26 mouse cellular contexts compared by ENCODE assay signal in the genomic region with DNA sequence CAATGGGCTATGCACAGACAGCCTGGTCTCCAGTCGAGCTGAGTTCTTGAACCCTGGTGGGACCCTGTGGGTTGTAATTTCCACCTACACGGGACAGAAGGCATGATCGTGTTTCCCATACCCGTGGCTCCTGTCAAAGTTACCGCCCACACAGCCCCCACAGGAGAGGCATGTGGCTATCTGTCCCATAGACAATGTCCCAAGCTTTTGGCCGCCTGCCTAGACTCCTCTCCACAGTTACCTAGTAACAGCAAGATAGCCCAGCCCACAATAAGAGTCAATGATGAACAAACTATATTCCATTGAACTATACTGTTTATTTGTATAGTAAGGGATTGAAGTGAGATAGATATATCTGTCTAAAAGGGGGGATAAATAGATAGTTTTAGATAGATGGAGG.
DNase-seq lines count a peak whose midpoint lies in the region; ATAC-seq and TF ChIP-seq lines count a peak whose summit lies in the region.
"Had no signal": no experiment of that assay in that cellular context is flagged by ENCODE, and none has a peak within 500 bp of the region (broad histone marks: within the 10 kb centered on the region; RNA-seq: fewer than 3 reads in every experiment).

No protein-coding gene starts in this region.

- ATAC-seq in hindbrain, embryonic 16.5 days, result peak; percentile 37; the same call in 1 of the 2 replicates
- ATAC-seq in hindbrain, embryonic 11.5 days (ENCODE audit: low FRiP score), result no peak
- no peak for ATAC-seq in midbrain, postnatal 0 days (ENCODE audit: low FRiP score)
- ATAC-seq in midbrain, embryonic 11.5 days (ENCODE audit: low FRiP score), result no peak
- no peak for ATAC-seq in kidney, embryonic 16.5 days (ENCODE audit: low FRiP score, low TSS enrichment)
- ATAC-seq: CD4-positive, CD25-positive, alpha-beta regulatory T cell, adult 4 months; forebrain, embryonic 14.5 days; liver, embryonic 12.5 days had no signal

- no peak overlapping the region for H3K9ac ChIP-seq in hindbrain, embryonic 16.5 days (ENCODE audit: low read depth, low read length)
- no peak overlapping the region for H3K9ac ChIP-seq in hindbrain, embryonic 11.5 days (ENCODE audit: low read depth, low read length)
- H3K9ac ChIP-seq in midbrain, postnatal 0 days (replicated peaks; ENCODE audit: low read length, poor library complexity, severe bottlenecking), result no peak overlapping the region
- no peak overlapping the region for H3K9ac ChIP-seq in midbrain, embryonic 11.5 days (ENCODE audit: low read length)
- no peak overlapping the region for H3K9ac ChIP-seq in kidney, embryonic 16.5 days (replicated peaks; ENCODE audit: low read length)
- H3K9ac ChIP-seq: embryonic facial prominence, embryonic 15.5 days; limb, embryonic 13.5 days; liver, embryonic 12.5 days; neural tube, embryonic 15.5 days; stomach, embryonic 15.5 days had no signal

- no peaks in the 10 kb centered on the region for H3K27me3 ChIP-seq in hindbrain, embryonic 16.5 days (replicated peaks; ENCODE audit: control insufficient read depth, insufficient read depth, low read length)
- H3K27me3 ChIP-seq in hindbrain, embryonic 11.5 days (ENCODE audit: control insufficient read depth, insufficient read depth, low read length), result no peaks in the 10 kb centered on the region
- H3K27me3 ChIP-seq in midbrain, postnatal 0 days (ENCODE audit: insufficient read depth, low read length), result no peaks in the 10 kb centered on the region
- H3K27me3 ChIP-seq in midbrain, embryonic 11.5 days (ENCODE audit: control insufficient read depth, insufficient read depth, low read length), result no peaks in the 10 kb centered on the region
- H3K27me3 ChIP-seq in kidney, embryonic 16.5 days (ENCODE audit: insufficient read depth, low read length), result no peaks in the 10 kb centered on the region
- H3K27me3 ChIP-seq: embryonic facial prominence, embryonic 15.5 days; limb, embryonic 13.5 days; liver, embryonic 12.5 days; neural tube, embryonic 15.5 days; stomach, embryonic 15.5 days had no signal

- H3K4me2 ChIP-seq in hindbrain, embryonic 16.5 days (ENCODE audit: low read length), result no peak overlapping the region
- H3K4me2 ChIP-seq in hindbrain, embryonic 11.5 days (replicated peaks; ENCODE audit: low read depth, low read length), result no peak overlapping the region
- H3K4me2 ChIP-seq in midbrain, postnatal 0 days (ENCODE audit: low read depth, low read length, poor library complexity, severe bottlenecking), result no peak overlapping the region
- H3K4me2 ChIP-seq in midbrain, embryonic 11.5 days, result no peak overlapping the region
- no peak overlapping the region for H3K4me2 ChIP-seq in kidney, embryonic 16.5 days (replicated peaks; ENCODE audit: low read depth, low read length)
- H3K4me2 ChIP-seq: embryonic facial prominence, embryonic 15.5 days; limb, embryonic 13.5 days; liver, embryonic 12.5 days; neural tube, embryonic 15.5 days; stomach, embryonic 15.5 days had no signal

- 48% methylated on average over 6 of the region's 6 CpGs for WGBS in hindbrain, embryonic 16.5 days
- 78% methylated on average over 6 of the region's 6 CpGs for WGBS in hindbrain, embryonic 11.5 days
- WGBS in midbrain, postnatal 0 days, result 73% methylated on average over 6 of the region's 6 CpGs
- 80% methylated on average over 6 of the region's 6 CpGs for WGBS in midbrain, embryonic 11.5 days
- 73% methylated on average over 6 of the region's 6 CpGs for WGBS in kidney, embryonic 16.5 days

- H3K4me1 ChIP-seq in hindbrain, embryonic 16.5 days (ENCODE audit: control insufficient read depth, insufficient read depth, low read depth, low read length), result no peaks in the 10 kb centered on the region
- no peaks in the 10 kb centered on the region for H3K4me1 ChIP-seq in hindbrain, embryonic 11.5 days (replicated peaks; ENCODE audit: control insufficient read depth, insufficient read depth, low read length)
- H3K4me1 ChIP-seq in midbrain, postnatal 0 days (ENCODE audit: insufficient read depth, low read length), result no peaks in the 10 kb centered on the region; the same call in 1 of the 2 replicates
- H3K4me1 ChIP-seq in midbrain, embryonic 11.5 days (ENCODE audit: control insufficient read depth, insufficient read depth, low read length), result no peaks in the 10 kb centered on the region
- H3K4me1 ChIP-seq in kidney, embryonic 16.5 days (ENCODE audit: insufficient read depth, low read length), result no peaks in the 10 kb centered on the region
- H3K4me1 ChIP-seq: embryonic facial prominence, embryonic 15.5 days; heart, embryonic 10.5 days; limb, embryonic 13.5 days; liver, embryonic 12.5 days; midbrain, embryonic 10.5 days; neural tube, embryonic 15.5 days; stomach, embryonic 15.5 days had no signal

- peak; percentile 26 to 60 for DNase-seq in cerebellum, postnatal 25 days
- no peak for DNase-seq in cerebellum, adult 9-11 months
- DNase-seq in hindbrain, embryonic 11.5 days (ENCODE audit: low spot score), result no peak
- DNase-seq in midbrain, postnatal 0 days (ENCODE audit: low spot score), result peak; percentile 12
- no peak for DNase-seq in midbrain, embryonic 11.5 days (ENCODE audit: low spot score, missing footprints)
- peak; percentile 6 for DNase-seq in brain, adult 2 months (ENCODE audit: low read depth, low spot score)
- DNase-seq: adrenal gland, postnatal 14 days; gastrocnemius, adult 2 months; kidney, adult 18-20 months; lung, adult 18-20 months; lung, postnatal 10 days; thymus, adult 2 months; thymus, postnatal 4 days had no signal

- H3K9me3 ChIP-seq in hindbrain, embryonic 16.5 days (ENCODE audit: control insufficient read depth, low read length), result no peaks in the 10 kb centered on the region
- H3K9me3 ChIP-seq in hindbrain, embryonic 11.5 days (ENCODE audit: control insufficient read depth, low read length), result no peaks in the 10 kb centered on the region
- H3K9me3 ChIP-seq in midbrain, postnatal 0 days (ENCODE audit: low read length), result no peaks in the 10 kb centered on the region
- H3K9me3 ChIP-seq in midbrain, embryonic 11.5 days (ENCODE audit: control insufficient read depth, low read length), result no peaks in the 10 kb centered on the region
- H3K9me3 ChIP-seq in kidney, embryonic 16.5 days (ENCODE audit: low read length), result no peaks in the 10 kb centered on the region
- H3K9me3 ChIP-seq: embryonic facial prominence, embryonic 15.5 days; heart, embryonic 10.5 days; limb, embryonic 13.5 days; liver, embryonic 12.5 days; midbrain, embryonic 10.5 days; neural tube, embryonic 15.5 days; stomach, embryonic 15.5 days had no signal

- H3K36me3 ChIP-seq in hindbrain, embryonic 16.5 days (ENCODE audit: control insufficient read depth, insufficient read depth, low read length), result no peaks in the 10 kb centered on the region
- H3K36me3 ChIP-seq in hindbrain, embryonic 11.5 days (ENCODE audit: control insufficient read depth, insufficient read depth, low read length), result no peaks in the 10 kb centered on the region
- no peaks in the 10 kb centered on the region for H3K36me3 ChIP-seq in midbrain, postnatal 0 days (ENCODE audit: insufficient read depth, low read length)
- H3K36me3 ChIP-seq in midbrain, embryonic 11.5 days (ENCODE audit: control insufficient read depth, insufficient read depth, low read length), result no peaks in the 10 kb centered on the region
- no peaks in the 10 kb centered on the region for H3K36me3 ChIP-seq in kidney, embryonic 16.5 days (ENCODE audit: insufficient read depth, low read length)
- H3K36me3 ChIP-seq: embryonic facial prominence, embryonic 15.5 days; heart, embryonic 10.5 days; limb, embryonic 13.5 days; liver, embryonic 12.5 days; midbrain, embryonic 10.5 days; neural tube, embryonic 15.5 days; stomach, embryonic 15.5 days had no signal

- TF ChIP-seq CTCF in midbrain, postnatal 0 days (IDR thresholded peaks at IDR 0.05), result no peak

- H3K27ac ChIP-seq in hindbrain, embryonic 16.5 days (ENCODE audit: low read depth, low read length), result no peak overlapping the region
- H3K27ac ChIP-seq in hindbrain, embryonic 11.5 days (ENCODE audit: low read depth, low read length), result no peak overlapping the region
- no peak overlapping the region for H3K27ac ChIP-seq in midbrain, postnatal 0 days (ENCODE audit: low read depth, low read length)
- no peak overlapping the region for H3K27ac ChIP-seq in midbrain, embryonic 11.5 days (ENCODE audit: low read depth, low read length)
- no peak overlapping the region for H3K27ac ChIP-seq in kidney, embryonic 16.5 days (ENCODE audit: low read length)
- H3K27ac ChIP-seq: embryonic facial prominence, embryonic 15.5 days; gastrocnemius, adult 2 months; heart, embryonic 10.5 days; kidney, postnatal 0 days; limb, embryonic 13.5 days; liver, embryonic 12.5 days; midbrain, embryonic 10.5 days; neural tube, embryonic 15.5 days; stomach, embryonic 15.5 days had no signal

- no peak overlapping the region for H3K4me3 ChIP-seq in hindbrain, embryonic 16.5 days (ENCODE audit: low read length)
- no peak overlapping the region for H3K4me3 ChIP-seq in hindbrain, embryonic 11.5 days (ENCODE audit: low read depth, low read length)
- no peak overlapping the region for H3K4me3 ChIP-seq in midbrain, postnatal 0 days (ENCODE audit: low read depth, low read length)
- no peak overlapping the region for H3K4me3 ChIP-seq in midbrain, embryonic 11.5 days (ENCODE audit: low read depth, low read length)
- H3K4me3 ChIP-seq in kidney, embryonic 16.5 days (ENCODE audit: low read length), result no peak overlapping the region
- H3K4me3 ChIP-seq: embryonic facial prominence, embryonic 15.5 days; gastrocnemius, adult 2 months; heart, embryonic 10.5 days; limb, embryonic 13.5 days; liver, embryonic 12.5 days; midbrain, embryonic 10.5 days; myocyte; neural tube, embryonic 15.5 days; stomach, embryonic 15.5 days had no signal

Comparison
In these comparisons a context has a peak if more than half of its experiments do, and no peak if none do; other contexts are left out.
1. DNase-seq: peak in cerebellum, postnatal 25 days (2 of 2), midbrain, postnatal 0 days (single experiment) and brain, adult 2 months (single experiment); none in cerebellum, adult 9-11 months (single experiment), hindbrain, embryonic 11.5 days (single experiment) and midbrain, embryonic 11.5 days (single experiment).